Mouse (Mus musculus) intestine, postnatal 0 days (tissue): ENCODE measurements at regions not wholly inside any gene's neighbourhood (a gene's known extent, or its start where the extent isn't known, plus 50 kb on each side); places are given as distances from the start of the nearest gene placed in this dataset.

Source experiments
- ATAC-seq: fragments of 200-750 bp; cut with Nextera tagmentation; 2 replicates; pipeline ENCODE4 v1.8.0; 2017; ENCODE audit warnings: mild to moderate bottlenecking, moderate TSS enrichment, moderate library complexity
- H3K27ac ChIP-seq: fragments of 300-500 bp; sonication (generic); 2 replicates; pipeline ENCODE4 v1.5.1; 2014; ENCODE audit warnings: mild to moderate bottlenecking, low read depth, low read length, moderate library complexity
- H3K27me3 ChIP-seq: fragments of 300-500 bp; sonication (generic); replicated peaks from 2 replicates; pipeline ENCODE4 v1.6.1; 2014; ENCODE audit warnings: low read length, mixed read lengths; ENCODE audit not compliant: control insufficient read depth, insufficient read depth
- H3K36me3 ChIP-seq: fragments of 300-500 bp; sonication (generic); 2 replicates; pipeline ENCODE4 v1.6.1; 2014; ENCODE audit warnings: mild to moderate bottlenecking, moderate library complexity; ENCODE audit not compliant: control insufficient read depth, insufficient read depth
- H3K4me1 ChIP-seq: fragments of 300-500 bp; sonication (generic); replicated peaks from 2 replicates; pipeline ENCODE4 v1.6.1; 2014; ENCODE audit warnings: antibody characterized with exemption, low read length, mixed read lengths; ENCODE audit not compliant: control insufficient read depth, insufficient read depth
- H3K4me2 ChIP-seq: fragments of 300-500 bp; sonication (generic); replicated peaks from 2 replicates; pipeline ENCODE4 v1.6.1; 2014; ENCODE audit warnings: low read depth, mild to moderate bottlenecking, moderate library complexity
- H3K4me3 ChIP-seq: fragments of 300-500 bp; sonication (generic); 2 replicates; pipeline ENCODE4 v1.5.1; 2014; ENCODE audit warnings: low read depth, low read length
- H3K9ac ChIP-seq: fragments of 300-500 bp; sonication (generic); 2 replicates; pipeline ENCODE4 v1.6.1; 2014; ENCODE audit warnings: mild to moderate bottlenecking, low read depth, low read length
- H3K9me3 ChIP-seq: fragments of 300-500 bp; sonication (generic); 2 replicates; pipeline ENCODE4 v1.6.1; 2016; ENCODE audit warnings: mixed run types; ENCODE audit not compliant: control insufficient read depth
- CTCF ChIP-seq: sonication (generic); IDR thresholded peaks from 2 replicates; pipeline ENCODE4 v1.5.1; 2016; ENCODE audit warnings: low read depth, mild to moderate bottlenecking, control low read depth, antibody characterized with exemption, moderate library complexity
- WGBS: fragments of 180-500 bp; shearing (Covaris S2); extraction: QIAGEN DNeasy Blood & Tissue Kit; methylation state at CpG from one replicate; pipeline ENCODE4 v1.1.7; 2014; 5-methylcytosine and 5-hydroxymethylcytosine counted together

DNA sequence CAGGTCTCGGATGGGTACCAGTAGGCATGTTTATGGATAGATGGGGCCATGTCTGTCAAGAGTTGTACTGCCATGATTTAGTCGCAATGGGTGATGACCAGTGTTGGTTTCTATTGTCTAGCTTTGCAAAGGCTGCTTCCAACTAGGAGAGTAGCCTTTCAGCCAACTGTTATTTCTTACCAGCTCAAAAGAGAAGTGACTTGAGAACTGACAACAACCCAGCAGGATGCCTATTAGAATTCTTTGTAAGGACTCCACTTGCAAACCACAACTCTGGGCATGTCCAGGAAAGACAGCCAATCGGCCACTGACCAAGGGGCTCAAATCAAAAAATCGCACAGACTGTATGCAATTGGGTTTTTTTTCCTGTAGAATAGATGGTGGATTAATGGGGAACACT, 200.9 kb downstream of the Dhx15 start:
- no peak overlapping the region for H3K9ac ChIP-seq
- ATAC-seq = no peak

DNA sequence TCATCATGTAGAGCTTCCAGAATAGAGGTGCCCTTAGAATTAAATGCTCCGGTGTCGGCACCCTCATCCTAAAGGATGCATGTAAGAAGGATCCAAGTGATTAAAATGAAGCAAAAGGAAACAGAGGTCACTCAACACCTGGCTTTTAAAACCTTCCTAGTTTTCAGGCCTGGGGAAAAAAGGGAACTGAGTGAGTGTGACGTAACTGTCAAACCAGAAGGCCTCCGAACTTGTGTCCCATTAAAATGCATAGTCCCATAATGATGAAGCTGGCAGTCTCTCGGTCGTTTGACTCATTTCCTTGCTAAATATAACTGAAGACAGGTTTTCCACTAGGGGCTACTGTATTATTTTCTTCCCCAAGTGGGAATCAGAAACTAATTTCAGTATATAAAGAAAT, 201.4 kb downstream of the Dhx15 start:
- WGBS = 81% methylated on average over 6 of the region's 6 CpGs
- Histone ChIP-seq H3K4me1 (no peaks in the 10 kb centered on the region), H3K4me2 (no peak overlapping the region), H3K4me3 (no peak overlapping the region), H3K27ac (no peak overlapping the region), H3K9ac (no peak overlapping the region), H3K9me3 (no peaks in the 10 kb centered on the region), H3K36me3 (no peaks in the 10 kb centered on the region), H3K27me3 (no peaks in the 10 kb centered on the region)
- no peak for ATAC-seq
- no peak for TF ChIP-seq CTCF

More for the DNA sequence above, 200.9 kb downstream of the Dhx15 start:
- H3K4me3 ChIP-seq = no peak overlapping the region
- H3K4me1 ChIP-seq = no peaks in the 10 kb centered on the region
- 87% methylated on average over 4 of the region's 4 CpGs for WGBS
- H3K27me3 ChIP-seq = no peaks in the 10 kb centered on the region
- no peak overlapping the region for H3K4me2 ChIP-seq
- H3K9me3 ChIP-seq = no peaks in the 10 kb centered on the region
- H3K27ac ChIP-seq = no peak overlapping the region
- H3K36me3 ChIP-seq = no peaks in the 10 kb centered on the region
- TF ChIP-seq CTCF = no peak

DNA sequence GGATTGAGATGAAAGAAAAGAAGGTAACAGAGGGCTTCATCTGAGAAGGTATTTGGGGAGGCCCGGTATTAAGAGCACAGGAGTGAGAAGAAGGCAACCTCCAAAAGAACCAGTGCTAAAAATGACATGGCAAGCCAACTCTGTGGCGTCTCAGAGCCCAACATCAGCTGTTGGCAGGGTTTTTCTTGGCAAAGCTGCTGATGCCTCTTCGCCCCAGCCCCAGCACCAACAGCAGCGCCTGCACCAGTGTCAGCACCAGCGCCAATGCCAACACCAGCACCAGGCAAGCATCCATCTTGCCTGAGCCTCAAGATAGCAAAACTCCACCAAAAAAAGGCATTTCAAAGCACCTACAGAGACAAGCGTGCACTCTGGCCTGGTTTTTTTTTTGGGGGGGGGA, 205.3 kb downstream of the Dhx15 start:
- ATAC-seq = no peak
- H3K9me3 ChIP-seq = no peaks in the 10 kb centered on the region
- H3K27me3 ChIP-seq = no peaks in the 10 kb centered on the region
- WGBS = 91% methylated on average over 6 of the region's 6 CpGs
- no peak overlapping the region for H3K27ac ChIP-seq
- H3K9ac ChIP-seq = no peak overlapping the region
- no peak overlapping the region for H3K4me2 ChIP-seq
- no peaks in the 10 kb centered on the region for H3K36me3 ChIP-seq
- H3K4me1 ChIP-seq = no peaks in the 10 kb centered on the region
- no peak overlapping the region for H3K4me3 ChIP-seq
- TF ChIP-seq CTCF = no peak

DNA sequence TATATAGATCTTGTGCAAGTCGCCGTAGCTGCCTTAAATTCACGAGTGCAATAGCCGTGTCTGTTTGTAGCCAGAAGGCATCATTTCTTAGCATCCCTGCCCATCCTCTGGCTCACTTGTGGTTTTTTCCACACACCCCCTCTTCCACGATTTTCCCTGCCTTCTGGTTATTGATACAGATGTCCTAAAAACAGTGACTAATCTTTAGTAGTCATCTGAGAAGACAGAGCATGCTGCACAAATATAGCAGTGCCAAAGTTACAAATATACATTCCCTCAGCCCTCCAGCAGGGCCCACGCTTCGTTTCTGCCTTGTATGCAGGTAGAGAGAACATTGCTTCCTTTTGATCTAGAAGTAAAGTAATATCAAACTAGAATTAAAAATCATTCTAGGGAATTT, 207.5 kb downstream of the Dhx15 start:
- no peak for TF ChIP-seq CTCF
- H3K4me3 ChIP-seq = no peak overlapping the region
- H3K9ac ChIP-seq = no peak overlapping the region
- ATAC-seq = no peak
- H3K4me1 ChIP-seq = no peaks in the 10 kb centered on the region
- H3K27ac ChIP-seq = no peak overlapping the region
- H3K27me3 ChIP-seq = no peaks in the 10 kb centered on the region
- H3K4me2 ChIP-seq = no peak overlapping the region
- 91% methylated on average over 7 of the region's 7 CpGs for WGBS
- no peaks in the 10 kb centered on the region for H3K36me3 ChIP-seq
- no peaks in the 10 kb centered on the region for H3K9me3 ChIP-seq

DNA sequence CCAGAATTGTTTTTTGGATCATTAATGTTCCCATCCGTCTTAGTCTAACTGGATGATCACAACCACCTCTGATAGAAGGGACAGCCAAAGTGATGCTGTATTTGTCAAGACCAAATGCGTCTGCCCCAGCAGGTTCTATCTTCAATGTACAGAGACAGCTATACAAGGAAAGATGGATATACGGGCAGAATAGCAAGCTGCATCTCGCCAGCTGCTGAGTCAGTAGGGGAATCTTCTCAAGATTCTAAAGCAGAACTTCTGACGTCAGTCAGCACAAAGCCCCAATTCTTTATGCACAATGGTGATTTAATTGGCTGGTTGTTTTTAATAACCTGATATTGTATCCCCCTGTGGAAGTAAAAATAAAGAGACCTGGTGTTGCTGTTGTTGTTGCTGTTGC, 209.4 kb downstream of the Dhx15 start:
- 80% methylated on average over 5 of the region's 5 CpGs for WGBS
- H3K9ac ChIP-seq = no peak overlapping the region
- H3K27ac ChIP-seq = no peak overlapping the region
- no peak for TF ChIP-seq CTCF
- H3K4me3 ChIP-seq = no peak overlapping the region
- H3K4me2 ChIP-seq = no peak overlapping the region
- ATAC-seq = no peak
- no peaks in the 10 kb centered on the region for H3K4me1 ChIP-seq
- H3K27me3 ChIP-seq = no peaks in the 10 kb centered on the region
- no peaks in the 10 kb centered on the region for H3K36me3 ChIP-seq
- no peaks in the 10 kb centered on the region for H3K9me3 ChIP-seq

DNA sequence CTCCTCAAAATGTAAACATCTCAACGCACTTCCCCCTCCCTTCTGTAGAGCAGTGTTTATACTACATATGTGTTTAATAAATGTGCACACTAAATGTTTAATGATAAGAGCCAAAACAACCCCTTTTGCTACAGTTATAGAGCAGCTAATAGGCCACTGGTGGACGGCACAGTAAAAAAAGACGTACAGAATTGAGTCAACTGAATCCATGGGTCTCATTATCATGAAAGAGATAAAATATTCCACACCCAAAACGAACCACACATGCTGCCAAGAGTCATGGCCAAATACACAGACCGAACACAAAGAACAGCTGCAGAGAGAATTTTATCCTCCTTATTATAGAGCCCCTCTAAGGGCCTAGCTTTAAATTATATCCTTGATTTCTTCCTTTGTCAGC, 237.8 kb downstream of the Dhx15 start:
- Histone ChIP-seq H3K9ac (no peak overlapping the region), H3K27me3 (no peaks in the 10 kb centered on the region), H3K36me3 (no peaks in the 10 kb centered on the region), H3K4me2 (no peak overlapping the region), H3K9me3 (no peaks in the 10 kb centered on the region), H3K27ac (no peak overlapping the region), H3K4me1 (no peaks in the 10 kb centered on the region), H3K4me3 (no peak overlapping the region)
- TF ChIP-seq CTCF = no peak
- 36% methylated on average over 5 of the region's 5 CpGs for WGBS
- ATAC-seq = no peak

DNA sequence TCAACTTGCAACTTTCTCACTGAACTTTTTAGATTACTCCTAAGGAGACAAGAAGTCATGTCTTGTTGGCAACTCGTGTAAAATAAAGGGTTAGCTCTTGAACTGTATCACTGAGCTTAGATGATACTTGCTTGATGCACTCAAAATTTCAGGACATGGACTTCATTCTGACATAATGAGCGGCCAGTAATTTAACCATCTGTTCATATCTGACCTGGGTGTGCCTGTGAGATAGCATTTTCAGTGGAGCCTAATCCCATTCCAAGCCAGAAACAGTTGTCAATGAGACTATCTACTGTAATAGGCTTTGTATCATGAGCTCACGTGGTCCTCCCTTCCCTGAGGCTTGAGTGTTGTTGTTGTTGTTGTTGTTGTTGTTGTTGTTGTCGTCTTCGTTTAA, 240.3 kb downstream of the Dhx15 start:
- H3K9ac ChIP-seq = no peak overlapping the region
- no peak overlapping the region for H3K27ac ChIP-seq
- H3K9me3 ChIP-seq = no peaks in the 10 kb centered on the region
- H3K36me3 ChIP-seq = no peaks in the 10 kb centered on the region
- 87% methylated on average over 5 of the region's 5 CpGs for WGBS
- no peak for TF ChIP-seq CTCF
- ATAC-seq = no peak
- no peaks in the 10 kb centered on the region for H3K4me1 ChIP-seq
- H3K4me3 ChIP-seq = no peak overlapping the region
- H3K27me3 ChIP-seq = no peaks in the 10 kb centered on the region
- H3K4me2 ChIP-seq = no peak overlapping the region
